Mouse (Mus musculus) stomach, embryonic 14.5 days (tissue): ENCODE results near the gene Dcaf15. TPM values are rescaled to one million over a fixed set of nuclear protein-coding genes. Genes with fewer than 3 reads are reported as not detected.

Source experiments
- ATAC-seq: fragments of 200-750 bp; cut with Nextera tagmentation; 2 replicates; pipeline ENCODE4 v1.8.0; 2017; ENCODE audit warnings: low read depth, moderate TSS enrichment; ENCODE audit not compliant: insufficient number of reproducible peaks, insufficient read depth, low FRiP score
- H3K27ac ChIP-seq: fragments of 300-500 bp; sonication (generic); 2 replicates; pipeline ENCODE4 v1.5.1; 2014; ENCODE audit warnings: mild to moderate bottlenecking, low read length, moderate library complexity, mixed read lengths
- H3K27me3 ChIP-seq: fragments of 300-500 bp; sonication (generic); 2 replicates; pipeline ENCODE4 v1.6.1; 2014; ENCODE audit warnings: low read length, control low read depth, mixed read lengths; ENCODE audit not compliant: control insufficient read depth, insufficient read depth
- H3K36me3 ChIP-seq: fragments of 300-500 bp; sonication (generic); 2 replicates; pipeline ENCODE4 v1.6.1; 2014; ENCODE audit warnings: mild to moderate bottlenecking, control low read depth, low read length, moderate library complexity, mixed read lengths; ENCODE audit not compliant: control insufficient read depth, insufficient read depth
- H3K4me1 ChIP-seq: fragments of 300-500 bp; sonication (generic); 2 replicates; pipeline ENCODE4 v1.6.1; 2014; ENCODE audit warnings: low read length, control low read depth, mixed read lengths; ENCODE audit not compliant: control insufficient read depth, insufficient read depth
- H3K4me2 ChIP-seq: fragments of 300-500 bp; sonication (generic); replicated peaks from 2 replicates; pipeline ENCODE4 v1.6.1; 2014; ENCODE audit warnings: low read depth, low read length, control low read depth
- H3K4me3 ChIP-seq: fragments of 300-500 bp; sonication (generic); 2 replicates; pipeline ENCODE4 v1.5.1; 2014; ENCODE audit warnings: low read depth, low read length, control low read depth
- H3K9ac ChIP-seq: fragments of 300-500 bp; sonication (generic); replicated peaks from 2 replicates; pipeline ENCODE4 v1.6.1; 2014; ENCODE audit warnings: low read depth, mild to moderate bottlenecking, control low read depth, low read length, moderate library complexity, mixed read lengths
- H3K9me3 ChIP-seq: fragments of 300-500 bp; sonication (generic); 2 replicates; pipeline ENCODE4 v1.6.1; 2016; ENCODE audit warnings: low read depth, low read length, control low read depth; ENCODE audit not compliant: control insufficient read depth
- WGBS: fragments of 180-500 bp; shearing (Covaris S2); extraction: QIAGEN DNeasy Blood & Tissue Kit; methylation state at CpG from one replicate; pipeline ENCODE4 v1.1.7; 2014; 5-methylcytosine and 5-hydroxymethylcytosine counted together
- polyA plus RNA-seq: library from polyadenylated mRNA; unstranded; fragments of >200 nt; fragmentation: Nextera tagmentation; extraction: Ambion mirVana; gene quantifications from 2 replicates; pipeline ENCODE4 v1.2.1, GENCODE M21; 2014

Dcaf15 gene
- 9.0 and 10.8 TPM in 2 replicates for polyA plus RNA-seq

- H3K27me3 ChIP-seq = no peaks in the 10 kb centered on the region
- H3K9me3 ChIP-seq = no peaks in the 10 kb centered on the region
- 7% methylated on average over 42 of the region's 42 CpGs for WGBS
- peak within 1 kb of the TSS; percentile 80 for H3K27ac ChIP-seq
- peaks cover 15% of the 10 kb centered on the region for H3K4me1 ChIP-seq
- peak within 1 kb of the TSS; percentile 59 for H3K4me3 ChIP-seq
- H3K36me3 ChIP-seq = peaks cover 13% of the 10 kb centered on the region
- peak within 1 kb of the TSS; percentile 60 for H3K9ac ChIP-seq
- peak; percentile 94 for ATAC-seq
- peak within 1 kb of the TSS; percentile 68 for H3K4me2 ChIP-seq
These were observed at the start of gene Dcaf15 for GRCm38 (mm10) chr8:84104697-84105609. Gene Dcaf15 (minus strand): TSS chr8:84104768.

- no peak for ATAC-seq
- Histone ChIP-seq H3K27ac (no peak overlapping the region), H3K4me1 (peaks cover 17% of the 10 kb centered on the region), H3K27me3 (no peaks in the 10 kb centered on the region), H3K36me3 (no peaks in the 10 kb centered on the region), H3K9ac (no peak overlapping the region), H3K9me3 (no peaks in the 10 kb centered on the region), H3K4me3 (no peak overlapping the region), H3K4me2 (no peak overlapping the region)
- WGBS = 62% methylated on average over 3 of the region's 3 CpGs
These were observed 44.6 kb upstream of the Dcaf15 start for GRCm38 (mm10) chr8:84149181-84149580.

GRCm38 (mm10) chr8:84148531-84148850, 43.9 kb upstream of the Dcaf15 start:
- Histone ChIP-seq H3K36me3 (peaks cover 5% of the 10 kb centered on the region), H3K9me3 (no peaks in the 10 kb centered on the region), H3K4me1 (peaks cover 17% of the 10 kb centered on the region), H3K4me3 (peak overlapping the region; percentile 63; the same call in 1 of the 2 replicates), H3K9ac (no peak overlapping the region), H3K27me3 (no peaks in the 10 kb centered on the region), H3K27ac (no peak overlapping the region), H3K4me2 (peak overlapping the region; percentile 88; the same call in 1 of the 2 replicates)
- 85% methylated on average over 5 of the region's 5 CpGs for WGBS
- ATAC-seq = no peak

GRCm38 (mm10) chr8:84147769-84148530, 43.4 kb upstream of the Dcaf15 start, which contains the start of the genes Cc2d1a and 4930432K21Rik:
Gene Cc2d1a (minus strand): TSS chr8:84147936.
Gene 4930432K21Rik (plus strand): TSS chr8:84148025.
- peak; percentile 95 for ATAC-seq
- Histone ChIP-seq H3K4me1 (peaks cover 17% of the 10 kb centered on the region), H3K9me3 (no peaks in the 10 kb centered on the region), H3K9ac (peak within 1 kb of the TSS; percentile 83), H3K4me2 (peak within 1 kb of the TSS; percentile 88), H3K27ac (peak within 1 kb of the TSS; percentile 79), H3K36me3 (peaks cover 10% of the 10 kb centered on the region), H3K4me3 (peak within 1 kb of the TSS; percentile 63), H3K27me3 (no peaks in the 10 kb centered on the region)
- 17% methylated on average over 48 of the region's 49 CpGs for whole genome bisulfite sequencing

- H3K36me3 ChIP-seq = peaks cover 16% of the 10 kb centered on the region
- 5% methylated on average over 13 of the region's 14 CpGs for WGBS
These were observed 42.8 kb upstream of the Dcaf15 start for GRCm38 (mm10) chr8:84147324-84147766.

GRCm38 (mm10) chr8:84144636-84145245, 40.2 kb upstream of the Dcaf15 start:
- ATAC-seq = no peak
- H3K9me3 ChIP-seq = no peaks in the 10 kb centered on the region
- H3K4me2 ChIP-seq = no peak overlapping the region
- H3K9ac ChIP-seq = no peak overlapping the region
- H3K27ac ChIP-seq = no peak overlapping the region
- H3K36me3 ChIP-seq = peaks cover 37% of the 10 kb centered on the region
- no peaks in the 10 kb centered on the region for H3K27me3 ChIP-seq
- H3K4me1 ChIP-seq = peaks cover 17% of the 10 kb centered on the region
- 89% methylated on average over 8 of the region's 8 CpGs for whole genome bisulfite sequencing
- H3K4me3 ChIP-seq = no peak overlapping the region

More at GRCm38 (mm10) chr8:84147324-84147766, 42.8 kb upstream of the Dcaf15 start:
- Histone ChIP-seq H3K4me1 (peaks cover 17% of the 10 kb centered on the region), H3K9me3 (no peaks in the 10 kb centered on the region), H3K27me3 (no peaks in the 10 kb centered on the region), H3K4me3 (peak overlapping the region; percentile 63), H3K27ac (peak overlapping the region; percentile 79), H3K4me2 (peak overlapping the region; percentile 88), H3K9ac (peak overlapping the region; percentile 83)
- ATAC-seq = peak; percentile 48; the same call in 1 of the 2 replicates

GRCm38 (mm10) chr8:84140838-84141237, 36.3 kb upstream of the Dcaf15 start:
- Histone ChIP-seq H3K4me2 (no peak overlapping the region), H3K27ac (no peak overlapping the region), H3K9me3 (no peaks in the 10 kb centered on the region), H3K4me1 (no peaks in the 10 kb centered on the region), H3K36me3 (peaks cover 64% of the 10 kb centered on the region), H3K9ac (no peak overlapping the region), H3K27me3 (no peaks in the 10 kb centered on the region), H3K4me3 (no peak overlapping the region)
- ATAC-seq = no peak
- 83% methylated on average over 4 of the region's 4 CpGs for WGBS

- 90% methylated on average over 3 of the region's 3 CpGs for WGBS
- no peak overlapping the region for H3K9ac ChIP-seq
- H3K36me3 ChIP-seq = peaks cover 78% of the 10 kb centered on the region
- H3K27ac ChIP-seq = no peak overlapping the region
- H3K27me3 ChIP-seq = no peaks in the 10 kb centered on the region
- ATAC-seq = no peak
- no peak overlapping the region for H3K4me3 ChIP-seq
- H3K4me1 ChIP-seq = no peaks in the 10 kb centered on the region
- no peak overlapping the region for H3K4me2 ChIP-seq
- no peaks in the 10 kb centered on the region for H3K9me3 ChIP-seq
These were observed 33.3 kb upstream of the Dcaf15 start for GRCm38 (mm10) chr8:84137848-84138247.
